Mouse (Mus musculus): ENCODE data around the gene Lef1.
A peak's percentile ranks its signal among the peaks of the same experiment; 100 is the strongest.

Lef1 gene

DNA sequence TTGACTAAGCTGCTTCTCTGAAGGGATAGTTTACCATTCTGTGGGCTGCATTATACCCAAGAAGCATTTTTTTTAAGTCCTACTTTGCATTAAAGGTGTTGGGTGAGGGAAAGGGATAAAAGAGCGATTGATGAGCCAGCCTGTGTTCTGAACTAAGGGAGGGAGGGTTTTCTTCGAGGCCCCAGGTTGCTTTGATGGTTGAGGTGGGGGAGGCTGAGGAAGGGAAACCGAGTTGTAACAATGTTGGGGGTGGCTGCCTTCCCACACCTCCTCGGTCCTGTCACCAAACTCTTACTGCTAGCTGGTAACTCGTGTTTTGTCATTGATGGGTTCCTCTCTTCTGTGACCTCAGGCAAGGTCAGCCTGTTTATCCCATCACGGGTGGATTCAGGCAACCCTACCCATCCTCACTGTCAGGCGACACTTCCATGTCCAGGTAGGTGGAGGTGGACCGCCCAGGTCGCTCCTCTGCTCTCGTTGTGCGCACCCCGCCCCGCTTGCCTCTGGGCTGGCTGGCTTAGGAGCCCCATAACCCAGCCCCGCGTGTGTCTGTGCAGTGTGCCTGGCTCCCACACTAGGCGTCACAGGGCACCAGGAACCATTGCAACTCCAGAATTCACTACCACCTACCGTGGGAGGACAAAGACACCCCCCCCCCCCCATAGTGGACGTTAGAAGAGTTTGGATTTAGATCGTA, 80.5 kb downstream of the Lef1 start:
- DNase-seq (ENCODE audit: low read depth, low spot score): no peak

DNA sequence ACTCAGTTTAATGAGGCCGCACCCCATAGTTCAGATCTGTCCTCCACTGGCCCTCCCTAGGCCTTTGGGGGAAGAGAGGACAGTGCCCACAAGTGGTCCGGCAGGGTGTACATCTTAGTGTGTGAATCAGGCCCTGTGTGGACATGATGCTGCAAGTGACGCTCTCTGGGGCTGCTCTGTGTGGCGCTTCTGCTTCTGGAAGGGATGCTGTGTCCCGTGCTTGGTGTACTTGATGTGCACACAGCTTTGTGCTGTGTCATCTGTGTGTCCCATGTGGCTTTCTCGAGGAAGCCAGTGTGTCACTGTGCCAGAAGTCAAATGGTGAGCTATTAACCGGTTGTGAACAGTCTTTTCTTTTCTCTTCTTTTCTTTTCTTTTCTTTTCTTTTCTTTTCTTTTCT, 81.2 kb downstream of the Lef1 start:
- no peak for DNase-seq (ENCODE audit: low read depth, low spot score)

- DNase-seq (ENCODE audit: low read depth, low spot score): no peak
Measured at GRCm38 (mm10) chr3:131196050-131196449, 85.8 kb downstream of the Lef1 start.

DNA sequence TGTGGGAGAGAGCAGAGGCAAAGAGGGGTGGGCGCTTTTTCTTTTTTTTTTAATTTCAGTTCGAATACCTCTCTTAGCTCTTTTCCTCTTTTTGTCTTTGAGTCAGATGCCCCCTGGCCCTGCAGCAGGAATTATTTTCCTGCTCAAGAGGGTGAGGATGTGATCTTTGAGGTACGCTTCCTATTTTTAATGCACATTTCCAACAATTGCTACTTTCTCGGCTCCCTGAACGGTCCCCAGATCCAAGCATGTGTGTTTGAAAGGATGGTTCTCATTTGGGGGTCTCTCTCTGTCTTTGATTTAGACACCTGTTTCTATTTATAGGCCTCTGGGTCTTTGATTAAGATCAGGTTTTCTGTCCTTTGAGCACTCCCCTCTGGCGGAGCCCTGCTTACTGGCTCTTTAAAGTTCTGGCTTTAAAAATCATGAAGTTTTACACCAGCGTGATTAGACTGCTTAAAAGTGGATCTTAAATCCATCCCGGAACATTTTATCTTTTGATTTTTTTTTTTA, 86.3 kb downstream of the Lef1 start:
- DNase-seq (ENCODE audit: low read depth, low spot score): no peak

- DNase-seq (ENCODE audit: low read depth, low spot score): no peak
Measured at GRCm38 (mm10) chr3:131198991-131199390, 88.7 kb downstream of the Lef1 start.

- DNase-seq (ENCODE audit: low read depth, low spot score): no peak
Measured at GRCm38 (mm10) chr3:131199590-131200288, 89.5 kb downstream of the Lef1 start.

- DNase-seq (ENCODE audit: low read depth, low spot score): no peak
Measured at GRCm38 (mm10) chr3:131202311-131202710, 92.0 kb downstream of the Lef1 start.

DNA sequence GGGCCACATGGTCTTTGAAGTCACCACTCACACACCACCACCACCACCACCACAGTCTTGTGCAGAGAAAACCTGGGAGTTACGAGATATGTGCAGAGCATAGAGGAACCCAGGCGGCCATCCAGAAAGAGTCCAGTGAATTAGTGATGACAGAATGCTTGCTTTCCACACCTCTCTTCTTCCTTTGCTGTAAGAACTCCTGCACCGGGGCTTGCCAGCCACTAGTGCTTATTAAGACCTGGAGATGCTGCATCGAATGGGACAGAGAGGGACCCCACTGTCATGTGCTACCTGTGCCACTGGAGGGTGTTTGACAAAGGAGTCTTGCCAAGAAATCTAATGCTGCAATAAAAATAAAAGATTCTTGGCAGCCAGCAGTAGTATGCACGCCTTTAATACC, 97.6 kb downstream of the Lef1 start:
- no peak for DNase-seq (ENCODE audit: low read depth, low spot score)

- no peak for DNase-seq (ENCODE audit: low read depth, low spot score)
Measured at GRCm38 (mm10) chr3:131208265-131208891, 98.1 kb downstream of the Lef1 start.

- DNase-seq (ENCODE audit: low read depth, low spot score): no peak
Measured at GRCm38 (mm10) chr3:131212200-131212599, 101.9 kb downstream of the Lef1 start.

DNA sequence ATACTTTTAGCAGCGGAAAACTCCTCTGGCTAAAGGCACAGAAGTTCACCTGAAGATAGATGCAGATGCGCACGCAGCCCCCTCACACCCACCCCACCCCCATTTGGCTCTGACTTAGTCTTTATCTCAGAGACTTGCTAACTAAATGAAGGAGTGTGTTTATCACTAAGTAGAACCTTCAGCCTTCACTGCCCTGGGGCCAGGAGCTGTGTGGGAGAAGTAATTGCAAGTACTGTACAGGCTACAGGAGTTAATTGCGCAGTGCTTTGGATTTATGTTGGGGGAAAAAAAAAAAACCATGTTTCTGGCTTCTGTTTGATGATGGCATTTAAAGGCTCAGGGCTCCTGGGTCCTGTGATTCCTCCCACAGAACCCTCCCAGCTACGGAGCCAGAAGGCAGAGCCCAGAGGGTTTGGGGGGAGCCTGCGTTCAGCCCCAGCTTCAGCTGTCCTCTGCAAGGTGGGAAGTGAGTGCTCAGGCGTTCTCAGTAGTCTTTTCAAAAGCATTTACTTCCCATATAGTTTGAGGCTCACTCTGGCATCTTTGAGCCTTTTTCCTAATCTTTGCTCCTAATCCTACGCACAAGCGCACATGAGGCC, 103.9 kb downstream of the Lef1 start:
- DNase-seq (ENCODE audit: low read depth, low spot score): no peak

DNA sequence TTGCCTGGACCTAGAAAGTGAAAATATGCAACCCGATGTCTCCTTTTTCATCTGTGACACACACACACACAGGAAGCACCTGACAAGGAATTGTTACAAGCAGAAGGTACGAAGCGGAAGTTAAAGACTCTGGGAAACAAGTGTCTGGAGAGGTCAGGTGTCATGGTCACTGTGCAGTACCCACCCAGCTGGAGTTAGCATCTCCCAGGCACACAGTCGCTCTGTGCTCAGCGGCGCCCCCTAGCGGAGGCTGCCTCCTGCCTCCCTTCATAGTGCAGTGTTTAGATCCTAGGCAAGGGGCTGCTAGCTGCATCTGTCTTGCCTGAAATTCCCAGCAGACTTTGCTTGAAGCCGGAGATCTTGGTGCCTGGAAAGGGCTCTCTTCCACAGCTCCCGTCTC, 104.6 kb downstream of the Lef1 start:
- no peak for DNase-seq (ENCODE audit: low read depth, low spot score)

GRCm38 (mm10) chr3:131218636-131219390, 108.5 kb downstream of the Lef1 start:
- no peak for DNase-seq (ENCODE audit: low read depth, low spot score)

GRCm38 (mm10) chr3:131228083-131228482, 117.8 kb downstream of the Lef1 start:
- no peak for DNase-seq (ENCODE audit: low read depth, low spot score)

DNA sequence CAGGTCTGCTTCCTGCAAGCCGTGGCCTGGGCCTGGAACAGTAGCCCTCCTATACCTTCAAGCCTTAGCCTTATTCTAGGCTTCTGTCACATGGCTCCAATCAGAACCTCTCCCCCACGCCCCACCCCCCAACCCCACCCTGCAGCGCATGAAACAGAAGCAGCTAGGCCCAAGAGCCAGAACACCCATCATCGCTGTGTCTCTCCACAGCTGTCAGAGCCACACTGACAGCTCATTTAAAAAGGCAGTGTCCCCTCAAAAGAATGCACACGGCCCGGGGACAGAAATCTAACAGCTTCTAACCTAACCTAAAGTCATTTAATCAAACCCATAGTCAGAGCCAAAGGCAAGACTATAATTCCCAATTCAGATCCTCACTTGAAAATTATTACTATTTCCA, 126.8 kb downstream of the Lef1 start:
- DNase-seq (ENCODE audit: low read depth, low spot score): no peak

DNA sequence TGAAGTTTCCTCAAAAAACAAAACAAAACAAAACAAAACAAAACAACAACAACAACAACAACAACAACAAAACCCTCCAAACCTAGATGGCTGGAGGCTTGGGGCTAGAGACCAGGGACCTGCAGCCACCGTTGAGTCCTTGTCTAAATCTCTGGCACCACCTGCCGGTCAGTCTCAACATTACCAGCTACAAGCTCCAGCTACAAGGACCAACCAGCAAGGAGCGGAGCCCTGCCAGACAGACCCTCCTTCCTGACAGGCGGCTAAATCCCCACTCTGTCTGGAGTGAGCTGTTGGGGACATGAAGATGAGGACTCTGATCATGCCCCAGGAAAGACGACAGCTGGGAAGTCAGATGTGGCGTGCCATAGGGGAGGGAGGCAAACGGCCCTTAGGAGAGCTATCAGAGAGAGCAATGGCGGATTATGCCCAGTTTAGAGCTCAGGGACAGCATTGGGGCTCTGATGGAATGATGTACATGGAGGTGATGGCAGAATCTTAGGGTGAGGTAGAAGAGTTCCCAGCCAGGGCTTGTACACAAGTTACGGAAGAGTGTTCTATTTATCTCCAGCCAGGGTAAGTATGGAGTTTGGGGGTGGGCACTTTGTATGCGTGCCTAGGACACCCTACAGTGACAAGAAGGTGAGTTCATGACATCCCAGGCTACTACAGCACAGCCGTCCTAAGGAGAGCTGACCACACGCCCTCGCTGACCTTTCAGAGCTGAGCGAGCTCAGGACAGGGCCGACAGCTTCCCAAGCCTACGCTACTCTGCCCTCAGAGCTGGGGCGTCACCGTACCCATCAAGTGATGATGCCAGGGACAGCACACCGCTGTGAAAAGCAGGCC, 127.7 kb downstream of the Lef1 start:
- DNase-seq (ENCODE audit: low read depth, low spot score): peak; percentile 82

DNA sequence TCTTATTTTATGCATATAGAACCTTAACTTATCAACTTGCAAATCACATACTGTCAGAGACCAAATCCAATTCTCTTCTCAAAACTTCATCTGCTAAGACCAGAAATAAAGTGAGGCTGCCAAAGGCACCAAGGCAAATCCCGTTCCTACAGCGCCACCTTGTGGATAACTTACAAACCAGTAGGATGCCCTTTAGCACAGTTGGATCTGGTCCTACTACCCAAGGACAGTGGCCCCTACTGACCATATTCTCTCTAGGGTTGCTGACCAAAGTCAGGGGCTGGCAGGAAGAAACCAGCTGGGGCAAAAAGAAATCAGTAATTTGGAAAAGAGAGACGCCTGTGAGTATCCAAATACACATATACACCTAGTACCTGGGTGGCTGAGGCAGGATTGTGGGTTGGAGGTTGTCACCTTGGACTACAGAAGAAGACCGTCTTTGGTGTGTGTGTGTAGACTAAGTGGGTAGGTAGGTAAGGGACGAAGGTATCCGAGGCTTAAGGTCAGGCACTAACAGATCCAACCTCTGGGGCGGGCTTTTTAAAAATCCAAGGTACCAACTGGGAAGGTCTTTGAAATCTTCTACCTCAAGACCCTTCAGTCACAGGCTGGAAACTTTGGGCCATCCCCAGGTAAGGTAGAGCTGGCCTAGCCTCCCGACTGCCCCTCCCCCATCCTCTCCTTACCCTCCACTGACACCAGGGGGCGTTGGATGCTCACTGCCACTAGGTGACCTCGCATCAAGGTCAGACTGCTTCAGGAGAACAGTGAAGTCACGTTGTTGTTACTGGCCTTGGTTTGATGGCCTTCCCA, 135.7 kb downstream of the Lef1 start:
- DNase-seq (ENCODE audit: low read depth, low spot score): peak; percentile 56

DNA sequence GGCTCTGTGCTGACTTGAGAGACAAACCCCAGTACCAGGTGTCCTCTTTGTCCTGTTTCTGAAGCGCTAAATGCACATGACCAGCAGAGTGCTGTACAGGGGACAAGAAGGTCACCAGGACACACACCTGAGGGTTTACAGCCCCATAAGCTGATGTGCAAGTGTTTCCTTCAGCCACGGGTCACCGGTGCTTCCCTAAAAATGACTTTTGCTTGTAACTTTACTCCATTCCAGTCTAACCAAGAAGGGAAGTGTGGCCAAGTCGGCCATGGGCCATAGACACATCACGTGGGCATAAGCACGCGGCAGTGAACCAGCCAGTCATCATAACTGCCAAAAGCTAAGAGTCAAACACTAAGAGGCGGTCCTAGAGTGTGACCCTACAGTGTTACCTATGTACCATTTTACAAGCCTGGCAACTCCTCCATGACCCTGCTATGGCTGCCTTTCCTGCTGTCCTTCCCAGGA, 136.3 kb downstream of the Lef1 start:
- DNase-seq (ENCODE audit: low read depth, low spot score): no peak

- DNase-seq (ENCODE audit: low read depth, low spot score): no peak
Measured at GRCm38 (mm10) chr3:131247447-131247846, 137.2 kb downstream of the Lef1 start.

- no peak for DNase-seq (ENCODE audit: low read depth, low spot score)
Measured at GRCm38 (mm10) chr3:131247851-131248250, 137.6 kb downstream of the Lef1 start.

All from retina, postnatal 7 days (tissue).